Mouse (Mus musculus) liver, embryonic 13.5 days (tissue): ENCODE data around the gene Igsf3. TPM values are rescaled to one million over a fixed set of nuclear protein-coding genes. Genes with fewer than 3 reads are reported as not detected.

Experiments used
- ATAC-seq: fragments of 200-750 bp; cut with Nextera tagmentation; 2 replicates; pipeline ENCODE4 v1.8.0; 2017; ENCODE audit warnings: low read depth, mild to moderate bottlenecking, moderate number of reproducible peaks, moderate library complexity
- DNase-seq: peaks from one replicate; pipeline ENCODE4 v3.0.0; 2022
- H3K27ac ChIP-seq: fragments of 300-500 bp; sonication (generic); 2 replicates; pipeline ENCODE4 v1.5.1; 2015; ENCODE audit warnings: moderate library complexity, mild to moderate bottlenecking, inconsistent platforms
- H3K27me3 ChIP-seq: fragments of 300-500 bp; sonication (generic); 2 replicates; pipeline ENCODE4 v1.6.1; 2015; ENCODE audit warnings: mild to moderate bottlenecking, inconsistent platforms
- H3K36me3 ChIP-seq: fragments of 300-500 bp; sonication (generic); 2 replicates; pipeline ENCODE4 v1.6.1; 2015; ENCODE audit warnings: mild to moderate bottlenecking, inconsistent platforms
- H3K4me1 ChIP-seq: fragments of 300-500 bp; sonication (generic); replicated peaks from 2 replicates; pipeline ENCODE4 v1.6.1; 2015; ENCODE audit warnings: inconsistent platforms
- H3K4me2 ChIP-seq: fragments of 300-500 bp; sonication (generic); 2 replicates; pipeline ENCODE4 v1.6.1; 2015; ENCODE audit warnings: inconsistent platforms, mild to moderate bottlenecking, moderate library complexity
- H3K4me3 ChIP-seq: fragments of 300-500 bp; sonication (generic); replicated peaks from 2 replicates; pipeline ENCODE4 v1.5.1; 2015; ENCODE audit warnings: mild to moderate bottlenecking, inconsistent platforms
- H3K9ac ChIP-seq: fragments of 300-500 bp; sonication (generic); 2 replicates; pipeline ENCODE4 v1.6.1; 2015; ENCODE audit warnings: mild to moderate bottlenecking, inconsistent platforms
- H3K9me3 ChIP-seq: fragments of 300-500 bp; sonication (generic); replicated peaks from 2 replicates; pipeline ENCODE4 v1.6.1; 2016; ENCODE audit warnings: inconsistent platforms
- WGBS: fragments of 180-500 bp; shearing (Covaris S2); methylation state at CpG from one replicate; pipeline ENCODE4 v1.1.7; 2015; ENCODE audit not compliant: insufficient replicate concordance; 5-methylcytosine and 5-hydroxymethylcytosine counted together
- polyA plus RNA-seq: library from polyadenylated mRNA; unstranded; fragments of >200 nt; fragmentation: Nextera tagmentation; extraction: Ambion mirVana; gene quantifications from 2 replicates; pipeline ENCODE4 v1.2.1, GENCODE M21; 2015

Gene Igsf3
- polyA plus RNA-seq, 1 experiment from 2014 or later = 6.4 TPM

- H3K27me3 ChIP-seq = no peaks in the 10 kb centered on the region
- no peaks in the 10 kb centered on the region for H3K9me3 ChIP-seq
- peak overlapping the region; percentile 45 for H3K27ac ChIP-seq
- peaks cover 13% of the 10 kb centered on the region; the same call in 1 of the 2 replicates for H3K36me3 ChIP-seq
- ATAC-seq (peak; percentile 83), DNase-seq (peak; percentile 33)
- H3K4me1 ChIP-seq = peaks cover 22% of the 10 kb centered on the region
- H3K4me2 ChIP-seq = peak overlapping the region; percentile 17; the same call in 1 of the 2 replicates
- H3K4me3 ChIP-seq = no peak overlapping the region
- WGBS = 27% methylated on average over 8 of the region's 8 CpGs
- H3K9ac ChIP-seq = peak overlapping the region; percentile 39; the same call in 1 of the 2 replicates
These were observed 53.3 kb downstream of the Igsf3 start for GRCm38 (mm10) chr3:101429982-101430754.

DNA sequence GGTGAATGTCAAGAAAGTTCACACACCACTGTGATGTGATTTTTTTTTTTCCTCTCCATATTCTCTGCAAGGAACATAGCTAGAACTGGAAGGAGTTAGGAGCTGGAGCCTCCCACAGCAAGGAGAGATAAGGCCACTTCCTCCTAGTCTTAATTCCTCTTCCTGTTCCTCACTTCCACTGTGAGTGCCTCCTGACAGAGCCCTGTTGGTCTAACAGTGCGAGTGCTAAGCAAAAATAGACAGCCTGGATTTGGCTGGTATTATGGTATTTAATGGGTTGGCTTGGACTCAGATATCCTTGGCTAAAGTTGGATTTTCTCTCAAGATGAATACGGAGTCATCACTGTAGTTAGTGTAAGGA, 53.9 kb downstream of the Igsf3 start:
- Histone ChIP-seq H3K4me3 (no peak overlapping the region), H3K9me3 (no peaks in the 10 kb centered on the region), H3K4me1 (peaks cover 27% of the 10 kb centered on the region), H3K9ac (no peak overlapping the region), H3K4me2 (0 out of 2 replicates have a peak overlapping the region, but pooled peaks have one; percentile 17), H3K36me3 (peaks cover 19% of the 10 kb centered on the region; the same call in 1 of the 2 replicates), H3K27ac (0 out of 2 replicates have a peak overlapping the region, but pooled peaks have one; percentile 11), H3K27me3 (no peaks in the 10 kb centered on the region)
- 57% methylated on average over 2 of the region's 2 CpGs for WGBS
- ATAC-seq (peak; percentile 37), DNase-seq (no peak)

DNA sequence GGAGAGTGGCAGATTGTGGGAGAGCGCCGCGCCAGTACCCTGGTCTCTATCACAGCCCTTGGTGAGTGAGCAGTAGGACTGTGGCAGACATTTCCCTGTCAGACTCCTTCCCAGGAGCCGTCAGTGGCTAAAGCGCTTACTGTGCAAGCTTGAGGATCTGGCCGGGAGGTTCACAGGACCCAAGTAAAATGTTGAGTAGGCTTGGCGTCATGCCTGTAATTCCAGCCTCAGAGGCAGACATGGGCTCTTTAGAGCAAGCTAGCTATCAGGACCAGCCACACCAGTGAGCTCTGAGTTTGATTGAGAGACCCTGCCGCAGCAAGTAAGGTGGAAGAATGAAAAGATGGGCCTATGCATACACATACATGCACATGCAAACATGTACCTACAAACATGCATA, 58.8 kb downstream of the Igsf3 start:
- Histone ChIP-seq H3K9ac (no peak overlapping the region), H3K4me2 (no peak overlapping the region), H3K9me3 (no peaks in the 10 kb centered on the region), H3K36me3 (peaks cover 23% of the 10 kb centered on the region), H3K27ac (no peak overlapping the region), H3K4me3 (no peak overlapping the region), H3K27me3 (no peaks in the 10 kb centered on the region), H3K4me1 (peaks cover 27% of the 10 kb centered on the region)
- WGBS = 79% methylated on average over 8 of the region's 8 CpGs
- no peak for DNase-seq
- ATAC-seq = no peak

- Histone ChIP-seq H3K4me3 (no peak overlapping the region), H3K27me3 (no peaks in the 10 kb centered on the region), H3K9me3 (no peaks in the 10 kb centered on the region), H3K4me1 (peaks cover 21% of the 10 kb centered on the region), H3K4me2 (no peak overlapping the region), H3K27ac (peak overlapping the region; percentile 35; the same call in 1 of the 2 replicates), H3K9ac (no peak overlapping the region), H3K36me3 (peaks cover 22% of the 10 kb centered on the region)
- DNase-seq (no peak), ATAC-seq (peak; percentile 82)
- WGBS = 23% methylated on average over 4 of the region's 4 CpGs
These were observed 59.6 kb downstream of the Igsf3 start for GRCm38 (mm10) chr3:101436469-101436868.

DNA sequence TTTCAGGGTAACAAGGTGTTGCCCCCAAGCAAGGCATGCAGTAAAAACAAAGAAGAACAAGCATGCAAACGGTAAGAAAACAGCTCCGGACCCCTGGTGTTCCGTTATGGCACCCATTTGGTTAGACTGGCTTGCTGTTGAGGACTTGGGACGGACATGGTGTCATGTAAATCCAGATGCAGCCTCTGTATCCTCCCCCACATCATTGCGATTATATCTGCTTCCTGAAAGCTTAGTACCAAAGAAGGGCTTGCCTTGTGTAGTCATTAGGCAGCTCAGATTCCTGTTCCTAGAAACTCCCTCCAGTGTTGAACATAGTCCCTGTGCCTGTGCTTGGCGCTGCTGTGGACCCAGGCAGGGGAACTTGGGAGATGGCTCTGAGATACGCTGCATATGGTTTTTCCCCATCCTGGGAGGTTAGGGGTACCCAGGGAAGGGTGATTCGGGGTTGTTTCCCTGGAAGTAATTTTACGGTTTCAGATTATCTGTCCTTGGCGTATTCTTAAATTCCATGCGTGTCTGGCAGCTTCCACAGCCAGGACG, 60.2 kb downstream of the Igsf3 start:
- Histone ChIP-seq H3K4me1 (peaks cover 24% of the 10 kb centered on the region), H3K9ac (no peak overlapping the region), H3K4me2 (no peak overlapping the region), H3K27ac (peak overlapping the region; percentile 23; the same call in 1 of the 2 replicates), H3K4me3 (no peak overlapping the region), H3K36me3 (peaks cover 17% of the 10 kb centered on the region; the same call in 1 of the 2 replicates), H3K9me3 (no peaks in the 10 kb centered on the region), H3K27me3 (no peaks in the 10 kb centered on the region)
- WGBS = 75% methylated on average over 12 of the region's 12 CpGs
- no peak for ATAC-seq
- no peak for DNase-seq

DNA sequence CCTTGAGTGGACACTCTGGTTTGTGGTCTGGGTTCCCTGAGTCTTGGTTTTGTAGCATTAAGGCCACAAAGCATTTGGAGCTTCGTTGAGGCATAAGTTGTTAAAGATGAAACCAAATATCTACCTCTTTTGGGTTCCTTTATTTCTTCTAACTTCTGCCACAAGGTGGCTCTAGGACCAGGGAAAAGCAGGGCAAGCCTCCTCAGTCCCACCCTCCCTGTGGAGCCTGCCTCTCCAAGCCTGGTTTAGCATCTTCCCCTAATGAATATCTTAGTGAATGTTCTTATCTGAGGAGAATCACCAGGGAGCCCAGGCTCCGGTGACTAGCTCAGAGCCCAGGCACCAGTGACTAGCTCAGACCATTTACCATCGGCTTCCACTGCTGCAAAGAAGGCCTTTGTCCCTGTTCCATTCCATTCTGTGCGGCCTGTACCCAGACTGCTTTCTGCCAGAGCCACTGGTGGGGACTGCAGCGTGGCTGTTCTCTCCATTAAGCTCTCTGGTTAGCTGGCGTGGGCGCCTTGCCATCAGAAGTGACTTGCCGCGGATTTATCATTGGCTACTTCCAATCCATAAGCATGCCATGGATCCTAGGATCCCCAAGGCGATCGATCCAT, 66.5 kb downstream of the Igsf3 start:
- ATAC-seq = no peak
- WGBS = 72% methylated on average over 11 of the region's 11 CpGs
- H3K9ac ChIP-seq = no peak overlapping the region
- no peak overlapping the region for H3K27ac ChIP-seq
- no peaks in the 10 kb centered on the region for H3K27me3 ChIP-seq
- H3K4me2 ChIP-seq = no peak overlapping the region
- H3K4me3 ChIP-seq = no peak overlapping the region
- DNase-seq = no peak
- no peaks in the 10 kb centered on the region for H3K9me3 ChIP-seq
- peaks cover 15% of the 10 kb centered on the region for H3K4me1 ChIP-seq
- peaks cover 8% of the 10 kb centered on the region; the same call in 1 of the 2 replicates for H3K36me3 ChIP-seq

GRCm38 (mm10) chr3:101444437-101444836, 67.6 kb downstream of the Igsf3 start:
- Histone ChIP-seq H3K27me3 (no peaks in the 10 kb centered on the region), H3K4me3 (no peak overlapping the region), H3K4me2 (no peak overlapping the region), H3K9me3 (no peaks in the 10 kb centered on the region), H3K27ac (no peak overlapping the region), H3K4me1 (peaks cover 15% of the 10 kb centered on the region), H3K36me3 (peaks cover 4% of the 10 kb centered on the region; the same call in 1 of the 2 replicates), H3K9ac (no peak overlapping the region)
- DNase-seq (no peak), ATAC-seq (no peak)
- WGBS = 75% methylated on average over 8 of the region's 8 CpGs

GRCm38 (mm10) chr3:101447239-101447638, 70.4 kb downstream of the Igsf3 start:
- H3K4me3 ChIP-seq = no peak overlapping the region
- H3K4me1 ChIP-seq = peaks cover 11% of the 10 kb centered on the region
- peaks cover 4% of the 10 kb centered on the region for H3K36me3 ChIP-seq
- H3K4me2 ChIP-seq = no peak overlapping the region
- no peaks in the 10 kb centered on the region for H3K9me3 ChIP-seq
- H3K27me3 ChIP-seq = no peaks in the 10 kb centered on the region
- 76% methylated on average over 4 of the region's 4 CpGs for WGBS
- no peak overlapping the region for H3K9ac ChIP-seq
- DNase-seq (no peak), ATAC-seq (no peak)
- H3K27ac ChIP-seq = no peak overlapping the region

DNA sequence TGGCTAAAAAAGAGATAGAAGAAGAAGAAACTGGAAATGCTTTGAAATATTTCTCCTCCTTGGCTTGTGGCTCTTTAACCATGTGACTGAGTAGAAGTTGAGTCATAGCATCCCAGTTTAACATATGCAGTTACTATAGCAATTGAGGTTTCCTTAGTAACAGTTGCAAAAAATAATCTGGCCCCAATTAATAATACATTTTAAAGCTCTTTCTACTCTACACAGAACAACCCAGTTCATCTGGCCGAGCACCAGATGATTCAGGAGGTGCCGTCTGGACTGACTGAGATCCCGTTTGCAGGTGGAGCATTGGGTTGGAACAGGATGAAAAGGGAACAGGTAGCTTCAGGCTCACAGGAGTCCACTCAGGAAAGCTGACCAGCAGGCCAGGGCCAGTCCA, 71.9 kb downstream of the Igsf3 start:
- Histone ChIP-seq H3K4me3 (no peak overlapping the region), H3K27me3 (no peaks in the 10 kb centered on the region), H3K4me2 (no peak overlapping the region), H3K27ac (no peak overlapping the region), H3K36me3 (peaks cover 6% of the 10 kb centered on the region), H3K4me1 (peaks cover 11% of the 10 kb centered on the region), H3K9ac (no peak overlapping the region), H3K9me3 (no peaks in the 10 kb centered on the region)
- ATAC-seq = no peak
- no peak for DNase-seq
- 85% methylated on average over 3 of the region's 3 CpGs for WGBS

DNA sequence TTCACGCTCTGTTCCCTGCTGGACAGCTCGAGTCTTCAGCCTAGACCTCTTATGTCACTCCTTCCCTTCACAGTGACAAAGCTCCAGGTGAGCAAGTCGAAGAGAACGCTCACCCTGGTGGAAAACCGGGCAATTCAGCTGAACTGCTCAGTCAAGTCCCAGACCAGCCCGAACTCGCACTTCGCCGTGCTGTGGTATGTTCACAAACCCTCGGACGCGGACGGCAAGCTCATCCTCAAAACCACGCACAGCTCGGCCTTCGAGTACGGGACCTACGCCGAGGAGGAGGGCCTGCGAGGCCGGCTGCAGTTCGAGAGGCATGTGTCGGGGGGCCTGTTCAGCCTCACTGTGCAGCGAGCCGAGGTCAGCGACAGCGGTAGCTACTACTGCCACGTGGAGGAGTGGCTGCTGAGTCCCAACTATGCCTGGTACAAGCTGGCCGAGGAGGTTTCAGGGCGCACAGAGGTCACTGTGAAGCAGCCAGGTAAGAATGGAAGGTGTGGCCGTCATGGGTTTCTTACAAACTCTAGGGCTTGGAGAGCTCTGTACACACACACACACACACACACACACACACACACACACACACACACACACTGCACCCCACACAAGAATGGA, 74.0 kb downstream of the Igsf3 start:
- Histone ChIP-seq H3K4me2 (no peak overlapping the region), H3K36me3 (peaks cover 23% of the 10 kb centered on the region), H3K9me3 (no peaks in the 10 kb centered on the region), H3K4me3 (no peak overlapping the region), H3K27me3 (no peaks in the 10 kb centered on the region), H3K27ac (no peak overlapping the region), H3K4me1 (no peaks in the 10 kb centered on the region), H3K9ac (no peak overlapping the region)
- WGBS = 86% methylated on average over 31 of the region's 31 CpGs
- no peak for ATAC-seq
- no peak for DNase-seq

- H3K36me3 ChIP-seq = peaks cover 37% of the 10 kb centered on the region
- H3K27ac ChIP-seq = no peak overlapping the region
- ATAC-seq (no peak), DNase-seq (no peak)
- no peak overlapping the region for H3K4me3 ChIP-seq
- 64% methylated on average over 7 of the region's 7 CpGs for WGBS
- peaks cover 22% of the 10 kb centered on the region for H3K4me1 ChIP-seq
- no peaks in the 10 kb centered on the region for H3K27me3 ChIP-seq
- no peak overlapping the region for H3K4me2 ChIP-seq
- no peak overlapping the region for H3K9ac ChIP-seq
- no peaks in the 10 kb centered on the region for H3K9me3 ChIP-seq
These were observed 83.7 kb downstream of the Igsf3 start for GRCm38 (mm10) chr3:101460618-101461017.
